Comparison of ENCODE assay signal across 12 mouse cellular contexts in genomic region chr1:18975500-18975899, GRCm38 (mm10).
"Had no signal": no experiment of that assay in that cellular context is flagged by ENCODE, and none has a peak within 500 bp of the region (broad histone marks: within the 10 kb centered on the region; RNA-seq: fewer than 3 reads in every experiment).

No protein-coding gene starts in this region.

- H3K27ac ChIP-seq: limb, embryonic 13.5 days; liver, embryonic 14.5 days; neural tube, embryonic 13.5 days; stomach, embryonic 15.5 days had no signal

- H3K27me3 ChIP-seq: neural tube, embryonic 13.5 days; stomach, embryonic 15.5 days had no signal

- H3K9me3 ChIP-seq: limb, embryonic 13.5 days; neural tube, embryonic 13.5 days; stomach, embryonic 15.5 days had no signal

- H3K36me3 ChIP-seq: limb, embryonic 13.5 days; neural tube, embryonic 13.5 days; stomach, embryonic 15.5 days had no signal

- H3K4me2 ChIP-seq: limb, embryonic 13.5 days; neural tube, embryonic 13.5 days; stomach, embryonic 15.5 days had no signal

- H3K9ac ChIP-seq: limb, embryonic 13.5 days; liver, embryonic 14.5 days; neural tube, embryonic 13.5 days; stomach, embryonic 15.5 days had no signal

- ATAC-seq: intestine, embryonic 16.5 days had no signal

- H3K4me1 ChIP-seq: limb, embryonic 13.5 days; stomach, embryonic 15.5 days had no signal

- DNase-seq: kidney, adult 2 months; kidney, postnatal 25 days; left cerebral cortex, postnatal 4 days; lung, adult 18-20 months; retina, postnatal 1 day; right cerebral cortex, postnatal 14 days; thymus, postnatal 36 days had no signal

- H3K4me3 ChIP-seq: limb, embryonic 13.5 days; neural tube, embryonic 13.5 days; stomach, embryonic 15.5 days had no signal
